Mouse (Mus musculus): Measurements from ENCODE around the gene Inafm2.
A peak's percentile ranks its signal among the peaks of the same experiment; 100 is the strongest.

The Inafm2 gene

DNA sequence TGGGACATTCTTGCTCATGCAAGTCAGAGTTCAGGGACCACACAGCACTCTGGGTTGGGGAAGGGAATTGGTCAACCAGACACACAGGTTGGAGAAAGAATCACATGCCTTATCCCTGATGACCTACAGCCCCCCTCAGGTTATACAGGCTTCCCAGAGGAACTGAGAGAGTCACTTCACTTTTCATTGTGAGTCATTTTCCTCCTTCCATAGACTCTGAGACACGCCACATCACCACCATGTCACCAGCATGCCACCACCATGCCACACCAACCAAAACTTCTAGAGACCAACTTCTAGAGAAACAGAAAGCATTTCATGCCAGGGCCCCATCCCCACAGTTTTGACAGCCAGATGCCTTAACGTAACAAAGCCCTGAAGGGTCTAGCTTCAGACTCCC is 18.7 kb upstream of the Inafm2 start:
- DNase-seq (ENCODE audit: low spot score), result no peak

DNA sequence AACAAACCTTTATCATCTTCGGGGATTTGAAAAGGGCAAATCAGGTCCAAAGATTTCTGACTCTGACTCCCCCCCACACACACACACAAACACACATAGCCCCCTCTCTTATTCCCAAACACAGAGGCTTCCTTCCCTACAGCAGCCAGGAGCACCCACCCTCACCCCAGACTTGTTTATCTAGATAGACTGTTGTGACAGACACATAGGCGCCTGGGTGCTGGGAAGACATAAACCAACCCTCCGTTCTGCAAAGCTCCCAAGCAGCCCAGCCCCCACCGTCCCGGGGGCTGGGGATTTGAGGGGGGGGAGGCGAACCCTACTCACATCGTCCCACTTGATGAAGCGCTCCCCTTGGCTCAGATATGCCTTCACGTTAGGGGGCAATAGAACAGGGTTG is 17.6 kb upstream of the Inafm2 start:
- peak; percentile 2 for DNase-seq (ENCODE audit: low spot score)

DNA sequence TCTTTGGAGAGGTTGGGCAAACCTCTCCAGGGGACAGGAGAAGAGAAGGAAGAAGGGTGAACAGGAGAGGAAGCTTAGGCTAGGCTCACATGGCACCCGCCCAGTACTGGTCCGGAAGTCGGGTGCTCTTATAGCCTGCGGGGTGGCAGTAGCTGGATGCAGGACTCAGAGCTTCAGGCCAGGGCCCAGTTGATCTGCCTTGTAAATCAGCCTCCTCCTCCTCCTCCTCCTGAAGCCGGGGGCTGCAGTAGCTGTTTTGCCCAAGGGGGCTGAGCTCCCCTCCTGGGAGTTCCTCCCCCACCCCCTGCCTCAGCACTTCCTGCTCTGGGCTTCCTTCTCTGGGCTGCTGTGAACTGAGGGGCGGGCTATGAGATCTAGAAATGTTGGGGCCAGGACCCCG is 17.2 kb upstream of the Inafm2 start, which contains the start of gene Plcb2:
Plcb2 (minus strand) TSS at position 102 of the 400 bp plus-strand sequence.
- DNase-seq (ENCODE audit: low spot score), result peak; percentile 4

DNA sequence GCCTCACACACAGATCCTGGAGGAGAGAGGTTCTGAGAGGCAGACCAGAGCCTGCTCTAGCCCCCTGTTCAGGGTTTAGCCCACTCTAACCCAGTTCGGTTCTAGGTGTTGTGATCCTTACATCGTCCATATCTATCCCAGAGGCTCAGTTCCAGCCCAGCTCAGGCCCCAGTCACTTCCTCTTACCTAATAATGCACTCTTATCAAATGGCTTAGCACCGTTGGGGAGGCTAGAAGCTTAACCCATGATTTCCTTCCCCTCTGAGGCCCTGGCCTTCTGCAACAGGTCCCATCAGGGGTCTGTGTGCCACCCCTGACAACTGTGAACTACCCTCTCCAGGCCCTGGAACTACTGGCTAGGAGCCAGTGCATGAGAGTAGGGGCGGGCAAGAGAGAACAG is 16.4 kb upstream of the Inafm2 start:
- DNase-seq (ENCODE audit: low spot score), result no peak

DNA sequence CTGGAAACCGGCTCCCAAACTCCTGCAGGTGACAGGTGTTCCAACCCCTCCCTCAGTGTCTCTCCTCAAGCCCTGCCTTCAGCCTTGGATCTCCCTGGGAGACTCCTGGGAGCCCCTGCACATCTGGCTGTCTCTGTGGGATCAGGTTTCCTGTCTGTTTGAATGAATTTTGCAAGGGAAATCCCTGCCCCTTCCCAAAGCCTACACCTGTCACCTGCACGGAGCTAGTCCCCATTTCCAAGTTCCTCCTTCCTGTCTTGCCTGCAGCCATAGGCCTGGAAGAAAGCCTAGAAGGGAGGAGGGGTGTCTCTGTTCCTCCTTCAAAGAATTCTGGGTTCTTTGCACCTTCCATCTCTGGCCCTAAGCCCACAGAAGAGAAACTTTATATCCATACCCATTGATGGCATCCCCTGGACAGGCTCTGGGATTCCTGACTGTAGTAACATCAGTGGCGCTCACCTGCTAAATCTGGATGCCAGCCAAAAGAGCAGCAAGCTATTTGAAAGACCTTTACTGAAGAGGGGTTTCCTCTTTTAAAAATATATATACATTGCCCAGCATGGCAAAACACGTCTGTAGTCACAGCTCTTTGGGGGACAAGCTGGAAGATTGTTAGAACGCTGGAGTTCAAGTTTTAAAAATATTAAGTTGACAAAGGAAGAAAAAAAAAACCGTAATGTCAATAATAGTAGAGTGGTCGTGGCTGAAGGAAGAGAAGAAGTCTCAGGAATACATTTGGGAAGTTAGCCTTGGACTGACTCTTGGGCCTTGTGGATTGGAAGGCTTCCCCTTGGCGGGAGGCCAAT is 15.5 kb upstream of the Inafm2 start:
- DNase-seq (ENCODE audit: low spot score), result no peak

DNA sequence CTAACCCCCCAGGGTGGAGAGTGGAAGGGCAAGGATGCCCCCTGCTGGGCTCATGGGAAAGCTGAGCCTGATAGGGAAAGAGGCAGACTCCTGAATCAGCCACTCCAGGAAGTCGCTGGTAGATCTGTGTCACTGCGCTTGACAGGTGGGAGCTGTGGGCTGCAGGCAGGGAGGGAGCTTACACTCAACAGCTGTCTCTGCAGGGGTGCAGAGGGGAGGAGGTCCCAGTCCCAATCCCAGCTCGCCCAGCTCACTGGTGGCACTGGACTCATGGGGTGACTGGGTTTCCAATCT is 15.0 kb upstream of the Inafm2 start:
- peak; percentile 55 for DNase-seq (ENCODE audit: low spot score)

DNA sequence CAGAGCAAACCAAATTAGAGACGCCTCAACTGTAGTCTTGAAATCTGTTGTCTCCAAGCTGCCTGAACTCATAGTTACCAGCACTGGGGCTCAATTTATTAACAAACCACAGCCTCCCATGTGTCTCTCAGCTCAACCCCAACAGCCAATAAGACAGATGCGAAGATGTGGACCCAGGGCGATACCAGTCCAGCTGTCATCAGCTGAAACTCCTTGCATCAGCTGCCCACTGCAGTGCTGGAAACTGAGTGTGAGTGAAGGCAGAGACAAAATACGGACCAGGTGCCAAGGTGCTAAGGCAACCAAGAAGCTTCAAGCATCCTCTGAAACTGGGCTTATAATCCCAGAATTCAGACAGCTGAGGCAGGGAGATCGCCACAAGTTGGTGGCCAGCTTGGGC is 13.6 kb upstream of the Inafm2 start:
- no peak for DNase-seq (ENCODE audit: low spot score)

DNA sequence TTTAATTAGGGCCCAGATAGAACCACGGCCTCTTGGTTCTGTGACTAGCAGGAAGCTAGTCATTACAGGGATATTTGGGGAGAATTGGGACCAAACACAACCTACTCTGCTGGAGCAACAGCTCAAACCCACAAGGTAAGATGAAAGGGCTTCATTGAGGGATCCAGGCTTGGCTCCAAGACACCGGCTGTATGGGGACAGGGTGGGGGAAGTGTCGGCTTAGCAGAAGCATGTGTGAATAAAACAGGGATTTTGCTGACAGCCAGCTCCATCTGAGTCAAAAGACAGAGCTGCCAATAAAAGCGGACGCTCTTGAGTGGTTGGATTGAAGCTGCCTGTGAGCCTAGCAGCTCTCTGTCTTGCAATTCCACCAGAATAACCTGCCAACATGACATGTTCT is 12.2 kb upstream of the Inafm2 start:
- no peak for DNase-seq (ENCODE audit: low spot score)

DNA sequence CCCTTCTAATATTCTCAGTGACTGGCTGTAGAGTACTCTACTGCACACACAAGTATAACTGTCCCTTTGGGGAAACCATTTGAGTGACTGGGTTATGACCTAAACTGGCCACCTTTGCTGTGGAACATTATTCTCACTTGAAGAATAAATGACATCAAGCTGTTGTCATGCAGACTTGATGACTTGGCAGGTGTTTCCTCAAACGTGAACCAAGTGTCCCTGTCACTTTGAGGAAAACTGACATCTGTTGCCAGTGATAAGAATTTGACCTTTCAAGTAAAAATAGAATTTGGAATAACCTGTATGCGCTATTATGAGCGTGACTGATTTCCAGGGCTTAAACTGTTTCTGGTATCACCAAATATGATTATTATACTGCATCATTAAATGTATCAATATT is 5.2 kb upstream of the Inafm2 start:
- DNase-seq (ENCODE audit: low spot score), result no peak

DNA sequence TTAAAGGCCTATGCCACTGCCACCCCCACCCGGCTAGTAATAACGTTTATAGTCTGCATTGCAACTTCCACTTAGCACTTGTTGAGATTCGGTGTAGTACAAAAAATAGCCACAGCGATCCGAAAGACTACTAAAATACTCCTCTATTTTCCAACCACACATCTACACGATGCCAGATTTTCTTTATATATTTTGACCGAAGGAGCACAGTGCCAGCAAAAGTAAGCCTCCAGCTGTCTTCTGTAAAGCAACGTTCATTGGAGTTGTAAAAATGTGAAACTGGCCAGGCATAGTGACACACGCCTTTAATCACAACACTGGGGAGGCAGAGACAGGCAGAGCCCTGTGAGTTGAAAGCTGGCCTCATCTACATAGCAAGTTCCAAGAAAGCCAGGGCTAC is 4.4 kb upstream of the Inafm2 start:
- no peak for DNase-seq (ENCODE audit: low spot score)

DNA sequence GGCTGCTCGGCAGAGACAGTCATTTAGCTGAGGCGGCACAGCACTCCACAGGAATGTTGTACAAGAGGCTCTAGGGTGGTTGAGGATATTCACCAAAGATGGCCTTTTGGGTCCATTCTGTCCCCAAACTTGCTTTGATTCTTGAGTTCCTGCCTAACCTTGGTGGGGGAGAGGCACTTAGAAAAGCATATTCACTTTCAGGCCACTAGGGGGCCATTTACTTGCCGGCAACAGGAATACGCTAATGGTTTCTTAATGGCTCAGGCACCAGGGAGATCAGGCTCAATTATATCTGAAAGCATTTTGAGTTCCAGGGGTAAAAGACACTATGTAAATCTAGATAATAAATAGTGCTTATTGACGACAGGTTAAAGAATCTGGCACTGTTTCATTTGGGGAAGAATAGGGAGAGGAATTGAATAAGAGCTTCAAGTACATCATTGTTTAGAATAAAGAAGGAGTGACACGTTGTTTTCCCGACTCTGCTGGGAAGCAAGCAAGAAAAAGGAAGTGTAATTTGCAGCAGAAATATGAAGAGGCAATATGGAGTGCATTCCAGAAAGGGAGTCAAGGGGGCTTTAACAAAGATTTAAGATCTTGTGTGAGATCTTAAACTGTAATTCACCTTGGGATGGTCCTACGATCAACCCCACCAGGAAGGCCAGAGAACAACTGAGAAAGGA is 2.2 kb upstream of the Inafm2 start:
- DNase-seq (ENCODE audit: low spot score), result peak; percentile 75

DNA sequence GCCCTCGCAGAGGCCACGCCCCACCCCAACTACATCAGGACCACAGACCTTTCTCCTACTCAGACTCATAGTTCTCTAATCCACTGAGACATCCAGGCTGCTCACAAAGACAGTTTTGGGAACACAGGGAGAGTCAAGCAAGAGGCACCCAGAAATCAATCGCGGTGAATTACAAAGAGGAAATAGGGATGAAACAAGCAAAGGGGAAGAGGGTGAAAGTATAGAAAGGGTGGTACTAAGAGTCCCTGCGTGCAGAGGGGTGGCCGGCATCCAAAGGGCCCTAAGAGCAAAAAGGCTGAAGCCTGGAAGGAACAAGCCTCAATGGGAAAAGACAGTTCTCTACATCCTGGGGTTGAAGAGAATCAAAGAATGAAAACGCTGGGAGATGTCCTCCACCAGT is 937 bp upstream of the Inafm2 start:
- no peak for DNase-seq (ENCODE audit: low spot score)

DNA sequence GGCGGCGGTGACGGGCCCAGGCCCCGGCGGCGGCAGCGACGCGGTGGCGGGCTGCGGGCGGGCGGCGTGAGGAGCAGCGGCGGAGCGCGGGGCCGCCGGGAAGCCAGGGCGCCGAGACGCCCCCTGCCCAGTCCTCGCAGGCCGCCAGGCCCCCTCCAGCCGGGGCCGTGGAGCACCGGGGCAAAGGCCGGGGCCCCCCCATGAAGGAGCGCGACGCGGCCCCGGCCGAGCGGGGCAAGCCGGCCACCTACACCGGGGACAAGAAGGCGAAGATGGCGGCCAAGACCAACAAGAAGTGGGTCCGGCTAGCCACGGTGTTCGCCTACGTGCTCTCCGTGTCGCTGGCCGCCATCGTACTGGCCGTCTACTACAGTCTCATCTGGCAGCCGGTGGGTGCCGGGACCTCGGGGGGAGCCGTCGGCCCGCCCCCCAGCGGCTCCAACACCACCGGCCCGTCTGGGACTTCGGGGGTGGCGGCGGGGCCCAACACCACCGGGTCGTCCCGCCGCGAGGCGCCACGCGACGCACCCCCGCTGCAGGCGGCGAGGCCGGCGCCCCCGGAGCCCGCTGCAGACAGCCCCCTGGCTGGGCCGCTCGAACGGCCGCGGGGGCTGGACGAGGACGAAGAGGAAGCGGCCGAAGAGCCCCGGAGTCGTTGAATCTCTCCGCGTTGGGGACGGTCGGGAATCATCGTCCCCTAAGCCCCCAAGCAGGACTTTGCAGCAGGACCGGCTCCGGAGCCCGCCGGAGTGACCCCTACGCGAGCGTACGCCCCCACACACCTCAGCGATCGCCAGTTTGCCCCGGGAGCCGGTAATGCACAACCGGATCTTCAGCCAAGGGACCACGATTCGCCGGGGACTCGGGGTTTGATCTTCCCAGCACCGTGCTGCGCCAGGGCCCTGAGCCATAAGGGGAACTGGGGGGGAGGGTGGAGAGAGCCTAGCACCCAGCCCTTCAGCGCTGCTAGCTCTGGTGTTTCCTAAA is 650 bp downstream of the Inafm2 start:
- peak; percentile 68 for DNase-seq (ENCODE audit: low spot score)

DNA sequence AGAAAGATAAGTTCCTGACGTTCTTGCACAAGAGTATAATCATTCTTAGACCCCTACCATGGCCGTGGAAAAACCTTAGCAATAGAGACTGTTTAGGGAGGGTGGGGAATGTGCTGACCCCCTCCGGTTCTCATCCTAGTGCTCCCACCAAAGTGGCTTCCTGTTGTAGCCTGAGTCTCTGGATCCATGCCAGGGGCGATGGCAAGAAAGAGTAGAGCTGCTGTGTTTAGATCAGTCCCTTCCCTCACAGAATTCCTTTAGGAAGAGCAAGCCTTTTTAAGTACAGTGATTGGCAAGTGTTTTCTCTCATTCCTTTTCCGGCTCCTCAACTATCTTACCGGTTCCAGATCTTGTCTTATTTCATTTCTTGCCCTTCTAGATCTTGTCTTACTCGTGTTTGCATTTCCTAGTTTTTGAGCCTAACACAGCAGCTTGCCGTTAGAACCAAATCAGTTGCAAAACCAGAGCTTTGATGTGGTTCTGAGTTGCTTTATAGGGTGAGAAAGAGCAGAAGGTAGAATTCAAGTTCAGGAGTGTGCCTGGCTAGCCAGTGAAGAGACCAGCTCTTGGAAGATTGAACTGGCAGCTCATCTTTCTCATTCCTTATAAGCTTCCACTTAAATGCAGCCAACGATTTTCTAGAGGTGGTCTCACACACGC is 1.9 kb downstream of the Inafm2 start:
- DNase-seq (ENCODE audit: low spot score), result no peak

DNA sequence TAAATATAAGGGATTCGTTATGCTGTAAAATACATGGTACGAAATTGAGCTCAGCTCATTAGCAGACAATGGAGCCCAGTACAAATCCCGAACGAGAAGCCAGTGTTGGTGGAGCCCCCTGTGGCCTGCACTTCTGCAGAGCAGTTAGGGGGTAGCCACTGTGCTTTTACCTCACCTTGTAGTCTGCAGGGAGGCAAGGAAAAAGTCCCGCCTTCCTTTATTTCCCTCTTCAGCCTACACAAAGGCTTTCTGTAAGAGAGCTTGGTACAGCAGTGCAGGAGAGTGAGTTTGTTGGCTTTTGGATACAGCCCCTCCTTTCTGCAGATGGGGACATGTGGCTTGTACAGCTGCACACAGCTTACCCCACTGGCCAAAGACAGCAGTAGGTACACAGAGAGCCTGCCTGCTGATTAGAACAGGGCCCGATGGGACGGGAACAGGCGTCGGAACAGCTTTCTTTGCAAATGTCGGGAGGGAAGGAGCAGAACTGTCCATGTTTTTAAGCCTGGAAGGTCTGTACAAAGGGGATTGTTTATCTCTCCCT is 3.9 kb downstream of the Inafm2 start:
- DNase-seq (ENCODE audit: low spot score), result no peak

DNA sequence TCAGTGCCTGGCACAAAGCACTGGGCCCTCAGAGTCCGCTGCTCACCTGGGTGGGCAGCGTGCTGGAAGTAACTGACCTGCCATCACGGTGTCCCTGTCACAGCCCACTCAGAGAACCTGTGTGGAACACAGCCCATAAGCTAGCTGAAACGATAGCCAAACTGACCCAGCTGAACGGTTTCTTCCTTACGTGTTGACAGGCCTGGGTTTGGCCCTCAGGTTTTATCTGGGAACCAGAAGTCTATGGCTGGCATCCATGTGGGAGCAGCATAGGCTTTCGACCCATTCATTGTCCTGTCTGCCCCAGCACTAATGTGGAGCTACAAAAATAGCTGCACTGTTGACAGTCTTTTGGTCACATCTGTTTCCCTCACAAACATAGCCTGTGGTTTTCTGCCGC is 4.9 kb downstream of the Inafm2 start:
- DNase-seq (ENCODE audit: low spot score), result no peak

DNA sequence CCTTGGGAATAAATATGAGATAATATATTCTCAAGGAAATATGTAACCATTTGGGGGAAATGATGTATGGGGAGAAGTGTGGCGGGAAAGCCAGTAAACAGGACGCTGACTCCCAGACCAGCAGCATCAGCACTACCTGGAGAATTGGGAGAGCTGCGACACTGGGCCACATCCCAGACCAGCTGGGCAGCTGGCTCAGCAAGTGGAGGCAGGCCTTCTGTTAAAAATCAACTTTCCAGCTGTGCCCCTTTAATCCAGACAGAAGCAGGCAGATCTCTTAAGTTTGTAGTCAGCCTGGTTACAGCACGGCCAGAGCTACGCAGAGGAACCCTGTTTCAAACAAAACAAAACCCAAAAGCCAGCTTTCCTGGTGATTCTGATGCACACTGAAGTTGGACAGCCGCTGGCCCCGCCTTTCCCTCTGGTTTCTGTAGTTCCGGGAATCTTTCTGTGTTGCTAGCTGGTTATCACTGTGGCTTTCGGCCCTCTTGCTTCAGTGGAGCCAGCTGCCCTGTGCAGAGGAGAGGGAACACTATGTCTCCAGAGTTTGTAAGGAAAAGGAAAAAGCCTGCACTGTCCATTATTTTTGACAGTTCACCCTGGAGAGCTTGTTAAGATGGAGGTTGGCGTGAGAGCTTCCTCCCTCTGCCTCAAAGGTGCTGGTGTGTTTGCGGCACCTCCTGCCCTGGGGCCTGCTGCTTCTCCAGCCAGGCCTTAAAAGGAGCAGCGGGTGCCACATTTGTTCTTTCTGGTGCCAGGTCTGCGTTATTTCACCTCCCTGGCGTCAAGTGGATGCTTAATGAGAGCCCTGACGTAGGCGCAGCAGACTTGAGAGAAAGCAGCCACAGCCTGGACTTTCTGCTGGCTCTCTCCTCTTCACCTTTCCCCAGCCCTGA is 6.6 kb downstream of the Inafm2 start:
- DNase-seq (ENCODE audit: low spot score), result no peak

DNA sequence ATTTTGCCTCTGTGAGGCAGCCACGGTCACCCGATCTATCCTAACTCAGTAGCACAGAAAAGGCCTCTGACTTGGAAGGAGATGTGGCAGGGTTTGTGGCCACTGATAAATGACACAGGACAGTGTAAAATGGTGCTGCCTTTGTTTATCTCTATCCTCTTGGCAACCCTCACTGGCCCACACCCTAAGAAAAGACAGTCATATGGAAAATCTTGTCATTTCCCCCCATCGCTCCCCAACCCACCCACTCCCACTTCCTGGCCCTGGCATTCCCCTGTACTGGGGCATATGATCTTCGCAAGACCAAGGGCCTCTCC is 7.2 kb downstream of the Inafm2 start:
- DNase-seq (ENCODE audit: low spot score), result no peak

DNA sequence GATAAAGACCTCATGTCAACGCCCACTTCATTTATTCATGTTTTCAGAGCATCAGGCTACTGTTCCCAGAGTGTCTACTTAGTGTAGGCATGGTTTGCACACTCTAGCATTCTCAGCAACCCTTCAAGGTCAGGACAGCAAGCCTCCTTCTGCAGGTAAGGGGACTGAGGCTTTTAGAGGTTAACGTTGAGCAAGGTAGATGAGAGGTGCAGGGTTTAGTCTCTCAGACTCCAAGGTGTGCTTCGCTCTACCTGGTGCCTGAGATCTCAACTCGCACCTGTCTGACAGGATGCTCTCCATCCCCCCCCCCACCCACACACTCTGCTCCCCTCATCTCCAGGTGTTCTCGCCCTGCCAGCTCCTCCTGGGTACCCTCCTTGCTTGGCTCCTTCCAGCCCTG is 8.6 kb downstream of the Inafm2 start:
- no peak for DNase-seq (ENCODE audit: low spot score)

DNA sequence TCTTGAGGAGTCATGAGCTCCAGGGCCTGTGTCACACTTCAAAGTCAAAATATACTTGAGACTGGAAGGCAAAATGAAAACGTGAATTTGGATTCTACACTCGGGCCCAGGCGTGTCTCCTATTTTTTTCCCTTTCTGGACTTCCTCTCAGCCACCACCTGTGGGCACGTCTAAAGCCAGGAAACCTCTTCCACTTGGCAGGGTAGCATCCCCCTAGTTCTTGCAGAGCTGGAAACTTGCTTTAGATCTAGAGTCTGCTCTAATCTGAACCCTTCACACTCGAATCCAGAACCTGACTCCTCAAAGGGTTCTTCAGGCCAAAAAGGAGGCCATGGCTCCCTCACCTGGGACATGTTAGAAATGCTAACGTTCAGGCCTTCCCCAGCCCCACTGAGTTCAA is 9.8 kb downstream of the Inafm2 start:
- no peak for DNase-seq (ENCODE audit: low spot score)

DNA sequence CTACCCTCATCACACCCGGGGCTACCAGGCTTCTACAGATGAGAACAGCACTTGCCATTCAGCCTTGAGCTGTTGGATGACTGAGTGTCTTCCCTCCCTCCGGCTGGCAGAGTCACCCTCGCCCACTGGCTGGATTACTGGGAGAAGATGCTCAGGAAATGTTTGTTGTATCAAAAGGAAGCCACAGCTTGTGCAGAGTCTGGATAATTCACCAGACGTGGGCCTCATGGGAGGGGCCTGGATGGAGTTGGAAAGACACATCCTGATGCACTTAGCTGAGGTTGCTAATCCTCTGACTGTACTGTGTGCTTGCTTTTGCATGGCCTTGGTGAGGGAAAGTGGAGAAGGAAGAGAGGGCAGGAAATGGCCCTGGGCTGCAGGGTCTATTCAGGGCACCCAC is 10.5 kb downstream of the Inafm2 start:
- DNase-seq (ENCODE audit: low spot score), result no peak
